Mouse (Mus musculus) forebrain, embryonic 14.5 days (tissue): ENCODE measurements around the gene Slc25a41. TPM values are rescaled to one million over a fixed set of nuclear protein-coding genes. Genes with fewer than 3 reads are reported as not detected.
A peak's percentile ranks its signal among the peaks of the same experiment; 100 is the strongest.

ENCODE experiments used
- ATAC-seq: fragments of 200-750 bp; cut with Nextera tagmentation; 2 replicates; pipeline ENCODE4 v1.8.0; 2017; ENCODE audit warnings: mild to moderate bottlenecking, moderate library complexity
- DNase-seq: peaks from one replicate; pipeline ENCODE4 v3.0.0-alpha.2; 2015; ENCODE audit warnings: low spot score
- H3K27ac ChIP-seq: fragments of 300-500 bp; sonication (generic); 2 replicates; pipeline ENCODE4 v1.5.1; 2014; ENCODE audit warnings: low read depth, mild to moderate bottlenecking, control low read depth, low read length, moderate library complexity
- H3K27me3 ChIP-seq: fragments of 300-500 bp; sonication (generic); replicated peaks from 2 replicates; pipeline ENCODE4 v1.6.1; 2014; ENCODE audit warnings: low read length, control low read depth, mixed read lengths; ENCODE audit not compliant: control insufficient read depth, insufficient read depth
- H3K36me3 ChIP-seq: fragments of 300-500 bp; sonication (generic); 2 replicates; pipeline ENCODE4 v1.6.1; 2014; ENCODE audit warnings: low read length, control low read depth; ENCODE audit not compliant: control insufficient read depth, insufficient read depth
- H3K4me1 ChIP-seq: fragments of 300-500 bp; sonication (generic); 2 replicates; pipeline ENCODE4 v1.6.1; 2014; ENCODE audit warnings: antibody characterized with exemption, low read length, control low read depth; ENCODE audit not compliant: control insufficient read depth, insufficient read depth
- H3K4me2 ChIP-seq: fragments of 300-500 bp; sonication (generic); 2 replicates; pipeline ENCODE4 v1.6.1; 2014; ENCODE audit warnings: mild to moderate bottlenecking, control low read depth, low read length
- H3K4me3 ChIP-seq: fragments of 300-500 bp; sonication (generic); 2 replicates; pipeline ENCODE4 v1.5.1; 2014; ENCODE audit warnings: low read depth, low read length, control low read depth
- H3K9ac ChIP-seq: fragments of 300-500 bp; sonication (generic); 2 replicates; pipeline ENCODE4 v1.6.1; 2014; ENCODE audit warnings: mild to moderate bottlenecking, low read length, control low read depth, moderate library complexity
- H3K9me3 ChIP-seq: fragments of 300-500 bp; sonication (generic); replicated peaks from 2 replicates; pipeline ENCODE4 v1.6.1; 2016; ENCODE audit warnings: low read length, control low read depth, mixed read lengths; ENCODE audit not compliant: control insufficient read depth
- WGBS: fragments of 180-500 bp; shearing (Covaris S2); extraction: QIAGEN DNeasy Blood & Tissue Kit; methylation state at CpG from one replicate; pipeline ENCODE4 v1.1.7; 2014; 5-methylcytosine and 5-hydroxymethylcytosine counted together
- polyA plus RNA-seq: library from polyadenylated mRNA; unstranded; fragments of >200 nt; fragmentation: Nextera tagmentation; extraction: Ambion mirVana; gene quantifications from 2 replicates; pipeline ENCODE4 v1.2.1, GENCODE M21; 2014

The Slc25a41 gene
- polyA plus RNA-seq, 1 experiment from 2014 or later: not detected

DNA sequence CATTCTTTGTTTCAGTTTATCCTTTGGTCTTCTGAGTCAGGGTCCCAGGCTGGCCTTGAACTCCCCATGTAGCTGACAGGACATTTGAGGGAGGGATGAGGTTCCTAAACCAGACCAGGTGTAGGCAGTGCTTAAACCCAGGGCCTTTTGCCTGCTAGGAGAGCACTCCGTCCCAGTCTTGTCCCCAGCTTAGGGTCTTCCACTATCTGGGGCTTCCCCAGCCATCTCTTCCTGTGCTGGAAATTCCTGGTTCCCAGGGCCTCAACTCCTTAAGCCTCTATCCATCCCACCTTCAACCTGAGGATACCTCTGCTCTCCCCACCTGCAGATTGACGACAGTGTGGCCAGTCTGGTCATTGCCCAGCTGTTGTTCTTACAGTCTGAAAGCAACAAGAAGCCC, 50.5 kb downstream of the Slc25a41 start:
- H3K4me2 ChIP-seq: peak overlapping the region; percentile 71
- ATAC-seq (no peak), DNase-seq (no peak)
- H3K4me1 ChIP-seq: peaks cover 7% of the 10 kb centered on the region
- H3K9ac ChIP-seq: peak overlapping the region; percentile 85
- 62% methylated on average over 2 of the region's 2 CpGs for WGBS
- no peaks in the 10 kb centered on the region for H3K9me3 ChIP-seq
- H3K4me3 ChIP-seq: peak overlapping the region; percentile 82
- H3K27ac ChIP-seq: no peak overlapping the region
- H3K27me3 ChIP-seq: no peaks in the 10 kb centered on the region
- peaks cover 43% of the 10 kb centered on the region for H3K36me3 ChIP-seq

- ATAC-seq: peak; percentile 98
- peak within 1 kb of the TSS; percentile 85 for H3K9ac ChIP-seq
- peak within 1 kb of the TSS; percentile 82 for H3K4me3 ChIP-seq
- H3K4me1 ChIP-seq: peaks cover 7% of the 10 kb centered on the region
- peaks cover 36% of the 10 kb centered on the region for H3K36me3 ChIP-seq
- WGBS: under 1% methylated on average over 52 of the region's 52 CpGs
- no peaks in the 10 kb centered on the region for H3K27me3 ChIP-seq
- H3K4me2 ChIP-seq: peak within 1 kb of the TSS; percentile 71
- peak within 1 kb of the TSS; percentile 70 for H3K27ac ChIP-seq
- DNase-seq: peak; percentile 99
- H3K9me3 ChIP-seq: no peaks in the 10 kb centered on the region
Observed at GRCm38 (mm10) chr17:56990115-56990746, 51.2 kb downstream of the Slc25a41 start, which contains the start of gene Clpp. Gene Clpp, plus strand, starts transcription at chr17:56990305.

DNA sequence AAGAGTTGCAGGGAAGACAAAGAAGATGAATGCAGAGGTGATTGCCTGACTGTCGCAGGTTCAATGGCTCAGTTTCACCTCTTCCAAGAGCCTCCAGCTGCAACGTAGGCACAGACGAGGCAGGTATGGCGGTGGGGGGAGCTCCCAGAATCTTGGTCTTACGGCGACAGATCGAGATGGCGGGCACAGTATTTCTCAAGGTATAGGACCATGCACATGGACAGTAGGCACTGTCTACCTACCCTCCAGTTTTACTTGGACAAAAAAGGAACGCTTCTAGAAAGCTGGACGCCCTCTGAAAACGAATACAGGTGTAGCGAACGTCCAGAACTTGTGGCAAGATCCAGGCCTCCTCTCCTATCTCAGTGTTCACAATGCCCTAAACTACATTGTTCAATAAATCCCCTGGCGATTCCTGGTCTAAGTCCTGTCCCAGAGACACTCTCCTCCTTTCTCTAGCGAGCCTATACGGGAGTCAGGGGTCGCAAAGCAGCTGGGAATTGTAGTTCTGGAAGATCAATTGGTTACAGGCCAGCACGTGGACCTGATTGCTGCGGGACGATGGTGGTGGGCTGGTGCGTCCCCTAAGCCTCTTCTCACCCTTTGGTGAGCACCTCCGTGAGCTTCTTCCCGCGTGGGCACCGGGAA, 51.9 kb downstream of the Slc25a41 start:
- H3K4me1 ChIP-seq: peaks cover 7% of the 10 kb centered on the region
- DNase-seq: peak; percentile 95
- H3K9me3 ChIP-seq: no peaks in the 10 kb centered on the region
- H3K27ac ChIP-seq: peak overlapping the region; percentile 70
- H3K4me2 ChIP-seq: peak overlapping the region; percentile 71
- H3K9ac ChIP-seq: peak overlapping the region; percentile 85
- H3K4me3 ChIP-seq: peak overlapping the region; percentile 82
- no peaks in the 10 kb centered on the region for H3K27me3 ChIP-seq
- H3K36me3 ChIP-seq: peaks cover 29% of the 10 kb centered on the region
- peak; percentile 94 for ATAC-seq
- WGBS: 3% methylated on average over 25 of the region's 25 CpGs

- Histone ChIP-seq H3K36me3 (peaks cover 23% of the 10 kb centered on the region), H3K4me3 (peak overlapping the region; percentile 82), H3K9me3 (no peaks in the 10 kb centered on the region), H3K27ac (peak overlapping the region; percentile 70; the same call in 1 of the 2 replicates), H3K4me1 (peaks cover 7% of the 10 kb centered on the region), H3K4me2 (peak overlapping the region; percentile 71), H3K27me3 (no peaks in the 10 kb centered on the region), H3K9ac (peak overlapping the region; percentile 85; the same call in 1 of the 2 replicates)
- ATAC-seq (no peak), DNase-seq (no peak)
- WGBS: 72% methylated on average over 7 of the region's 7 CpGs
Observed at GRCm38 (mm10) chr17:56988921-56989430, 52.5 kb downstream of the Slc25a41 start.

DNA sequence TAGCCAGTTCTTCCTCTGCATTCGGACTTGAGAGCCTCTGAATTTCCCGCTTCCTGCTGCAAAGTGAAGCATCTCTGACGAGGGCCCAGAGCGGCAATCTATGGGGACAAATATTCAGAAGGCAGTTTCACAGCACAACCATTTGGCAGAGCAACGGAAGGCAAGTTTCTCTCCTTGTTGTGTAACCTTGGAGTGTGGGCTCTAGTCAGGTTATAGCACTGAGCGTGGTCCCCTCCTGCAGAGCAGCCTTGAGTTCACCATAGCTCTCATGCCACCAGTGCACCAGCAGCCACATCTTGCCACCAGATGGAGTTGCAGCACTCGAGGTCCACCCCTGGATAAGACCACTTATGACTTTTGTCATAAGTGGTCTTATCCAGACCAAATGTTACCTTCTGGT, 53.0 kb downstream of the Slc25a41 start:
- Histone ChIP-seq H3K4me3 (no peak overlapping the region), H3K27ac (no peak overlapping the region), H3K4me1 (peaks cover 7% of the 10 kb centered on the region), H3K4me2 (no peak overlapping the region), H3K36me3 (peaks cover 18% of the 10 kb centered on the region), H3K9me3 (no peaks in the 10 kb centered on the region), H3K27me3 (no peaks in the 10 kb centered on the region), H3K9ac (no peak overlapping the region)
- ATAC-seq (no peak), DNase-seq (no peak)
- WGBS: 90% methylated on average over 7 of the region's 7 CpGs

- Histone ChIP-seq H3K9me3 (no peaks in the 10 kb centered on the region), H3K27me3 (no peaks in the 10 kb centered on the region), H3K4me3 (no peak overlapping the region), H3K27ac (no peak overlapping the region), H3K36me3 (no peaks in the 10 kb centered on the region), H3K4me1 (peaks cover 6% of the 10 kb centered on the region), H3K4me2 (no peak overlapping the region), H3K9ac (no peak overlapping the region)
- DNase-seq (no peak), ATAC-seq (no peak)
- 88% methylated on average over 3 of the region's 3 CpGs for WGBS
Observed at GRCm38 (mm10) chr17:56986105-56986805, 55.2 kb downstream of the Slc25a41 start.

DNA sequence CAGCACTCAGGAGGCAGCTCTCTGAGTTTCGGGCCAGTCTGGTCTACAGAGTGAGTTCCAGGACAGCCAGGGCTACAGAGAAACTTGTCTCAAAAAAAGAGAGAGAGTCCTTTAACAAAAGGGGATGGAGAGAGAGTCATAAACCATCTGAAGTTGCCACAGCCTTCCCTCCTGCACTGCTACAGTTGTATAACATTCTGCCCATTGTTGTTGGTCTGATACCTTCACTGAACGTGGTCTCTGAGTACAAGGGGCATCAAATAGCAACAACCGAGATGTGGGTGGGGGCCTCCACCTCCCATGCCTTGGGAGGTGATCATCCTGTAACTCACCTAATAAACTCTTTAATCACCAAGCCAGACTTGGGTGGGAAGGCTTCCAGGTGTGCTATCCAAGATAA, 55.8 kb downstream of the Slc25a41 start:
- H3K27me3 ChIP-seq: no peaks in the 10 kb centered on the region
- H3K4me2 ChIP-seq: no peak overlapping the region
- H3K9me3 ChIP-seq: no peaks in the 10 kb centered on the region
- ATAC-seq (no peak), DNase-seq (no peak)
- H3K9ac ChIP-seq: no peak overlapping the region
- H3K27ac ChIP-seq: no peak overlapping the region
- no peaks in the 10 kb centered on the region for H3K36me3 ChIP-seq
- H3K4me1 ChIP-seq: peaks cover under 1% of the 10 kb centered on the region
- 89% methylated on average over 3 of the region's 3 CpGs for WGBS
- H3K4me3 ChIP-seq: no peak overlapping the region

GRCm38 (mm10) chr17:56984886-56985285, 56.6 kb downstream of the Slc25a41 start:
- H3K4me1 ChIP-seq: no peaks in the 10 kb centered on the region
- no peak overlapping the region for H3K4me2 ChIP-seq
- H3K9me3 ChIP-seq: no peaks in the 10 kb centered on the region
- no peaks in the 10 kb centered on the region for H3K36me3 ChIP-seq
- ATAC-seq: no peak
- no peak overlapping the region for H3K27ac ChIP-seq
- H3K27me3 ChIP-seq: no peaks in the 10 kb centered on the region
- no peak overlapping the region for H3K4me3 ChIP-seq
- H3K9ac ChIP-seq: no peak overlapping the region
- DNase-seq: no peak
- 86% methylated on average over 9 of the region's 9 CpGs for WGBS
